Mouse (Mus musculus) stomach, adult 2 months (tissue): ENCODE data around the gene Trappc3. TPM values are rescaled to one million over a fixed set of nuclear protein-coding genes. Genes with fewer than 3 reads are reported as not detected.

Source experiments
- polyA plus RNA-seq: library from polyadenylated mRNA; depleted of rRNA; stranded (reverse); fragments of >200 nt; gene quantifications from 2 replicates; pipeline ENCODE4 v1.2.3, GENCODE M21; 2012; rRNA removed

Trappc3 gene
- polyA plus RNA-seq = 7.2 and 9.1 TPM in 2 replicates

GRCm38 (mm10) chr4:126262119-126262807 lies at the start of gene Trappc3:
Gene Trappc3 (plus strand): TSS chr4:126262325.

GRCm38 (mm10) chr4:126256131-126256791 lies 5.9 kb upstream of the Trappc3 start, which contains the start of gene Map7d1:
Gene Map7d1 (minus strand): TSS chr4:126256343.

GRCm38 (mm10) chr4:126286492-126286891 lies 24.4 kb downstream of the Trappc3 start, which contains the start of gene Col8a2:
Gene Col8a2 (plus strand): TSS chr4:126286793.

GRCm38 (mm10) chr4:126321111-126321853 lies 59.2 kb downstream of the Trappc3 start, which contains the start of gene Adprhl2:
Gene Adprhl2 (minus strand): TSS chr4:126321703.

GRCm38 (mm10) chr4:126325281-126325861 lies 63.2 kb downstream of the Trappc3 start, which contains the start of gene Tekt2:
Gene Tekt2 (minus strand): TSS chr4:126325688.

Other genes starting within 250 kb of the Trappc3 start
- gene Csf3r, start 237.8 kb upstream of the Trappc3 start, polyA plus RNA-seq = 0.68 and 1.0 TPM in 2 replicates
- 31.7 and 90.0 TPM in 2 replicates for gene Mrps15, start 215.4 kb upstream of the Trappc3 start, polyA plus RNA-seq
- gene Oscp1, start 203.8 kb upstream of the Trappc3 start, polyA plus RNA-seq = 0.17 and 0.31 TPM in 2 replicates
- gene Lsm10, start 165.7 kb upstream of the Trappc3 start, polyA plus RNA-seq = 12.5 and 15.2 TPM in 2 replicates
- gene Stk40, start 158.4 kb upstream of the Trappc3 start, polyA plus RNA-seq = 15.4 and 21.0 TPM in 2 replicates
- gene Eva1b, start 114.6 kb upstream of the Trappc3 start, polyA plus RNA-seq = 33.1 and 68.5 TPM in 2 replicates
- 2.1 and 4.1 TPM in 2 replicates for gene Sh3d21, start 98.8 kb upstream of the Trappc3 start, polyA plus RNA-seq
- 9.9 and 15.7 TPM in 2 replicates for gene Thrap3, start 59.6 kb upstream of the Trappc3 start, polyA plus RNA-seq
- gene Map7d1, start 6.0 kb upstream of the Trappc3 start, polyA plus RNA-seq = 37.2 and 66.6 TPM in 2 replicates
- 1.4 and 2.1 TPM in 2 replicates for gene Col8a2, start 24.5 kb downstream of the Trappc3 start, polyA plus RNA-seq
- gene Adprhl2, start 59.4 kb downstream of the Trappc3 start, polyA plus RNA-seq = 19.3 and 23.9 TPM in 2 replicates
- 0.98 and 1.5 TPM in 2 replicates for gene Tekt2, start 63.4 kb downstream of the Trappc3 start, polyA plus RNA-seq
- gene Ago3, start 167.2 kb downstream of the Trappc3 start, polyA plus RNA-seq = 6.6 and 6.7 TPM in 2 replicates
- gene Ago1, start 206.3 kb downstream of the Trappc3 start, polyA plus RNA-seq = 3.8 and 6.2 TPM in 2 replicates